Mouse (Mus musculus): ENCODE measurements around the gene Xpnpep1. TPM values are rescaled to one million over a fixed set of nuclear protein-coding genes. Genes with fewer than 3 reads are reported as not detected.

The Xpnpep1 gene
- total and polyA plus RNA-seq, 3 experiments = 82.8 to 99.6 (median 96.0) TPM

- H3K36me3 ChIP-seq (replicated peaks in 1 of 2; ENCODE audit: control insufficient read depth in 1 of 2, insufficient read depth in 1 of 2, low read length in 1 of 2) = no peaks in the 10 kb centered on the region
- H3K27ac ChIP-seq (ENCODE audit: insufficient read depth, low read depth) = no peak overlapping the region
- H3K4me2 ChIP-seq (ENCODE audit: insufficient read depth, low read depth, poor library complexity, severe bottlenecking) = no peak overlapping the region
- H3K9me3 ChIP-seq (replicated peaks; ENCODE audit: low read length) = no peaks in the 10 kb centered on the region
- TF ChIP-seq MAX (IDR thresholded peaks at IDR 0.05; ENCODE audit: low read length) (no peak), GABPA (IDR thresholded peaks at IDR 0.05; ENCODE audit: insufficient replicate concordance, low read depth, low read length) (no peak), CTCF (conservative IDR thresholded peaks at IDR 0.05 in 1 of 2, IDR thresholded peaks at IDR 0.05 in 1 of 2; ENCODE audit: low read depth in 2 of 2, low read length in 2 of 2) (no peak), MYC (IDR thresholded peaks at IDR 0.05; ENCODE audit: low read depth, low read length) (no peak), NRF1 (IDR thresholded peaks at IDR 0.05; ENCODE audit: low read depth, low read length) (no peak), JUN (IDR thresholded peaks at IDR 0.05; ENCODE audit: insufficient read depth, low read depth, low read length) (no peak), E2F4 (IDR thresholded peaks at IDR 0.05; ENCODE audit: insufficient replicate concordance, low read depth, low read length) (no peak), ETS1 (conservative IDR thresholded peaks at IDR 0.05; ENCODE audit: low read depth, low read length) (no peak), POLR2AphosphoS2 (IDR thresholded peaks at IDR 0.05; ENCODE audit: low read depth, low read length) (no peak), NELFE (IDR thresholded peaks at IDR 0.05; ENCODE audit: low read depth, low read length) (no peak), MXI1 (IDR thresholded peaks at IDR 0.05; ENCODE audit: low read depth, low read length) (no peak), USF2 (conservative IDR thresholded peaks at IDR 0.05; ENCODE audit: low read depth, low read length) (no peak), CHD2 (IDR thresholded peaks at IDR 0.05; ENCODE audit: low read length) (no peak), MAZ (IDR thresholded peaks at IDR 0.05; ENCODE audit: low read depth, low read length) (no peak)
- no peak overlapping the region for H3K4me3 ChIP-seq (replicated peaks in 1 of 3; ENCODE audit: low read depth in 2 of 3, low read length in 2 of 3, poor library complexity in 1 of 3)
- H3K27me3 ChIP-seq (replicated peaks) = no peaks in the 10 kb centered on the region
- dilution Hi-C loops (cut with MboI; ENCODE audit: extremely low pct_ligation_motif_present, extremely low pct_unique_long_range_greater_than_20kb, low sequenced_read_pairs) = no loop called here
- no peak for DNase-seq (ENCODE audit: extremely low read depth)
- in situ Hi-C loops (cut with MboI; ENCODE audit: low pct_ligation_motif_present, low pct_unique_long_range_greater_than_20kb, low sequenced_read_pairs) = no loop called here
- no peak overlapping the region for H3K9ac ChIP-seq (ENCODE audit: insufficient read depth, low read depth)
- no peaks in the 10 kb centered on the region for H3K4me1 ChIP-seq (ENCODE audit: control insufficient read depth in 1 of 2, insufficient read depth in 2 of 2)
- no peaks in the 10 kb centered on the region for H3K79me2 ChIP-seq (replicated peaks; ENCODE audit: control insufficient read depth, extremely low read depth, insufficient read depth, poor library complexity, severe bottlenecking)
Observed at GRCm38 (mm10) chr19:53066531-53066930, 26.5 kb upstream of the Xpnpep1 start.

- H3K9me3 ChIP-seq (replicated peaks; ENCODE audit: low read length) = no peaks in the 10 kb centered on the region
- H3K36me3 ChIP-seq (replicated peaks in 1 of 2; ENCODE audit: control insufficient read depth in 1 of 2, insufficient read depth in 1 of 2, low read length in 1 of 2) = no peaks in the 10 kb centered on the region
- H3K4me3 ChIP-seq (replicated peaks in 1 of 3; ENCODE audit: low read depth in 2 of 3, low read length in 2 of 3, poor library complexity in 1 of 3) = no peak overlapping the region
- H3K79me2 ChIP-seq (replicated peaks; ENCODE audit: control insufficient read depth, extremely low read depth, insufficient read depth, poor library complexity, severe bottlenecking) = no peaks in the 10 kb centered on the region
- H3K27me3 ChIP-seq (replicated peaks) = no peaks in the 10 kb centered on the region
- H3K4me1 ChIP-seq (ENCODE audit: control insufficient read depth in 1 of 2, insufficient read depth in 2 of 2) = no peaks in the 10 kb centered on the region
- H3K9ac ChIP-seq (ENCODE audit: insufficient read depth, low read depth) = no peak overlapping the region
- in situ Hi-C loops (cut with MboI; ENCODE audit: low pct_ligation_motif_present, low pct_unique_long_range_greater_than_20kb, low sequenced_read_pairs) = no loop called here
- H3K4me2 ChIP-seq (ENCODE audit: insufficient read depth, low read depth, poor library complexity, severe bottlenecking) = no peak overlapping the region
- dilution Hi-C loops (cut with MboI; ENCODE audit: extremely low pct_ligation_motif_present, extremely low pct_unique_long_range_greater_than_20kb, low sequenced_read_pairs) = no loop called here
- DNase-seq (ENCODE audit: extremely low read depth) = no peak
- TF ChIP-seq SMC3 (IDR thresholded peaks at IDR 0.05; ENCODE audit: low read depth, low read length) (no peak), UBTF (IDR thresholded peaks at IDR 0.05; ENCODE audit: low read depth, low read length) (no peak), JUND (conservative IDR thresholded peaks at IDR 0.05; ENCODE audit: low read depth, low read length) (no peak), USF1 (IDR thresholded peaks at IDR 0.05; ENCODE audit: low read depth, low read length) (no peak), KAT2A (IDR thresholded peaks at IDR 0.05; ENCODE audit: insufficient replicate concordance, low read length) (no peak)
- no peak overlapping the region for H3K27ac ChIP-seq (ENCODE audit: insufficient read depth, low read depth)
Observed at GRCm38 (mm10) chr19:53064972-53065361, 25.0 kb upstream of the Xpnpep1 start.
